Mouse (Mus musculus): ENCODE measurements at regions not wholly inside any gene's neighbourhood (a gene's known extent, or its start where the extent isn't known, plus 50 kb on each side); places are given as distances from the start of the nearest gene placed in this dataset.

DNA sequence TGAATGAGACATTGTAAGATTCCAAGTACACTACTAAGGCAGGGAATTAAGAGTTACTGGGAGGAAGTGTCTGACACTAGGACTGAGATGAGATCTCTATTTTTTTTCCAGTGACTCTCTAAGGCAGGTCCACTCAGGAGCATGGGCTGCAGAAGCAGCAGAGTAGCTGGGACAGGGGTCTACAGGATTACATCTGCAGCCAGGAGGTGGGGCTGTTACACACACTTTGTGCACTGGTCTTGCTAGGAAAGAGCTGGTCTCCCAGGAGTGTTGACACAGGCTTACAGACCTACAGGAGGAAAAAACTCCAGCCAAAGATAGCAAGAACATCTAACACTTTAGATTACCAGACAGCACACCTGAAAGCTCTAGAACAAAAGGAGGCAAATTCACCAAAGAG lies 123.6 kb upstream of the Nrxn1 start:
- DNase-seq: peak; percentile 38 to 39

DNA sequence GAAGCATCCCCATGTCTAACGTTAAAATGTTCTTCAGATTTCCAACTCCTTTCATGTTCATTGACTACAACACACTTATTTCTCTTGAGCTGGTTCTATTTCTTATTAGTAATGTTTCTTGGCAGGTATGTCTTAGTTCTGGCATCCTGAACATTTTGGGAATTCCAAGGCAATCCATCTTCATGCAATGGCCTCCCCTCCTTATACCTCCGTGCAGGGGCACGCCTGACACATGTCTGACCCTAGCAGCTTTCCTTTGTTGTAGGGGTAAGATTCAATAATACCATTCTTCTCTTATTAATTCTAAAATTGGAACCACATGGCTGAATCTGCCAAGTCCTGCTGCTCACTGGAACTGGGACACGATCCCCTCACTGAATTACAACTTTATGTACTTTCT lies 89.7 kb upstream of the Nrxn1 start:
- DNase-seq: no peak

DNA sequence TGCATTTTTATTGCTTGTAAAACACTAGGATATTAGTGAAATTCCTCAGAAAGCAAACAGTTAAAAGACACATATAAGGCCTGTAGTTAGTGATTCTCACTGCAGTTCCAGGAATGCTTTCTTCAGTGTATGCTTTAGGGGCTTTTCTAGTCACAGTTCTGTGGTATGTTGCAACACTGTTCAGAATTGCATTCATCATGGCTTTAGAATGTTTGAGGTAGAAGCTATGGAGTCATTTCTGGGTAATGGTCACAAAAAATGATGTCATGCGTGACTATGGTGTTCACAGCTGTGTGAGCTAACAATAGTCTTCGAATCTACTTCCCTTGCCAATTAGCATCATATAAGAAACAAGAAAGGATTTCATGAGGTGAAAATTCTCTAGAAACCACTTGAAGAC lies 69.0 kb upstream of the Nrxn1 start:
- no peak for DNase-seq

Data from kidney, postnatal 4 days (tissue).